Mouse (Mus musculus) kidney, adult 9 months (tissue): Measurements from ENCODE around the gene Spats2.

Experiments used
- DNase-seq: peaks from one replicate; pipeline ENCODE4 v3.0.0; 2022

Spats2 gene

GRCm38 (mm10) chr15:99098493-99098861 is 27.2 kb upstream of the Spats2 start:
- no peak for DNase-seq

- DNase-seq, result peak; percentile 95
Measured at GRCm38 (mm10) chr15:99099139-99099556, 26.6 kb upstream of the Spats2 start.

- peak; percentile 40 for DNase-seq
Measured at GRCm38 (mm10) chr15:99099984-99100383, 25.7 kb upstream of the Spats2 start.

- peak; percentile 38 for DNase-seq
Measured at GRCm38 (mm10) chr15:99105238-99105637, 20.5 kb upstream of the Spats2 start.

GRCm38 (mm10) chr15:99107866-99108265 is 17.9 kb upstream of the Spats2 start:
- no peak for DNase-seq

- no peak for DNase-seq
Measured at GRCm38 (mm10) chr15:99111139-99111538, 14.6 kb upstream of the Spats2 start.

- DNase-seq, result peak; percentile 62
Measured at GRCm38 (mm10) chr15:99111809-99112208, 13.9 kb upstream of the Spats2 start.

GRCm38 (mm10) chr15:99112843-99113395 is 12.8 kb upstream of the Spats2 start:
- DNase-seq, result no peak

- DNase-seq, result peak; percentile 41
Measured at GRCm38 (mm10) chr15:99113396-99113975, 12.2 kb upstream of the Spats2 start.

- no peak for DNase-seq
Measured at GRCm38 (mm10) chr15:99114312-99115064, 11.2 kb upstream of the Spats2 start.

GRCm38 (mm10) chr15:99115065-99115423 is 10.7 kb upstream of the Spats2 start:
- DNase-seq, result no peak

GRCm38 (mm10) chr15:99116539-99116938 is 9.2 kb upstream of the Spats2 start:
- no peak for DNase-seq

GRCm38 (mm10) chr15:99120814-99121213 is 4.9 kb upstream of the Spats2 start:
- DNase-seq, result no peak

- no peak for DNase-seq
Measured at GRCm38 (mm10) chr15:99122642-99123041, 3.1 kb upstream of the Spats2 start.

- peak; percentile 86 for DNase-seq
Measured at GRCm38 (mm10) chr15:99126081-99126815, 532 bp downstream of the Spats2 start.

- DNase-seq, result no peak
Measured at GRCm38 (mm10) chr15:99126816-99127365, 1.2 kb downstream of the Spats2 start.

- no peak for DNase-seq
Measured at GRCm38 (mm10) chr15:99127851-99128522, 2.3 kb downstream of the Spats2 start.

- no peak for DNase-seq
Measured at GRCm38 (mm10) chr15:99129441-99129840, 3.7 kb downstream of the Spats2 start.

- no peak for DNase-seq
Measured at GRCm38 (mm10) chr15:99129956-99130910, 4.5 kb downstream of the Spats2 start.

GRCm38 (mm10) chr15:99138389-99138788 is 12.7 kb downstream of the Spats2 start:
- no peak for DNase-seq

GRCm38 (mm10) chr15:99139669-99140068 is 14.0 kb downstream of the Spats2 start:
- peak; percentile 49 for DNase-seq

- DNase-seq, result no peak
Measured at GRCm38 (mm10) chr15:99150516-99150915, 24.8 kb downstream of the Spats2 start.
